Mouse (Mus musculus): Measurements from ENCODE around the gene Gm13199. TPM values are rescaled to one million over a fixed set of nuclear protein-coding genes. Genes with fewer than 3 reads are reported as not detected.

Gene Gm13199
- polyA plus RNA-seq, 1 experiment = not detected

DNA sequence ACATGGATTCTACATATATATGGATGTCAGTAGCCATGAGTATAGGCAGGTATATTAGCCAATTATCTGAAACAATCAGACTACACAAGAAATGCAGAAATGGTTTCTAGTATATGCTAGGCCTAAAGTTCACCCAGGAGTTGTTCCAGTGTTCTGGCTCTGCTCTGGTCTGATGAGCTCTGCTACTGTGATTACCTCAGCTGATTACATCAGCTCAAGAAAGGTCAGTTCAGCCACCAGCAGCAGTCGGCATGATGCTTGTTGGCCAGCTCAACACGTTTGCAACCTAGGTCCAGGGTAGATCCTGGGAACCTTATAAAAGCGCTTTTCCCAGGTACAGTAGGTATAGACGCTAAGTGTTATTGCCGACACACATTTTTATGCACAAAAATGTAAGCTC lies 7.0 kb upstream of the Gm13199 start:
- Histone ChIP-seq H3K4me1 (no peaks in the 10 kb centered on the region), H3K27me3 (replicated peaks) (no peaks in the 10 kb centered on the region), H3K4me3 (replicated peaks) (no peak overlapping the region), H3K9me3 (no peaks in the 10 kb centered on the region), H3K36me3 (replicated peaks; ENCODE audit: low read length) (peaks cover 89% of the 10 kb centered on the region)
- no peak for TF ChIP-seq GATA1 (IDR thresholded peaks at IDR 0.05; ENCODE audit: borderline replicate concordance, low read length)
- TF ChIP-seq FLI1 (IDR thresholded peaks at IDR 0.05; ENCODE audit: low read length) = no peak

DNA sequence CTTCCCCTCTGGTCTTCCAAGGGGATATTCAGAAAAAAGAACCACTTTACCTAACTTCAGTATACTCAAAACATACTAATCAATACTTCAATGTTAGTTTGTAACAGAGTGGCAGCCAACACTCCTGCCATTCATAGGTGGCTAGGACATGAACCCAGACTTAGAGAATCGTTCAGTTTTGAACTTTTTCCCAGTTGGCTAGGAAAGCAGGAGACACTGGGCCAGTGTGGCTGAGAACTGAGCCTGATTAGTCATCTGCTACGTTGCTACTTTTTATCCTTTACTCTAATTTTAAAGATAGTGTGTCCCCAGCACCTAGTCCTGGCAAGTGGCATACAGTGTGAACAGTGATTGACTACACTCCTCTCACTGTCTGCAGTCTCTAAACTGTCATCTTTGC lies 4.9 kb upstream of the Gm13199 start:
- peaks cover 89% of the 10 kb centered on the region for H3K36me3 ChIP-seq (replicated peaks; ENCODE audit: low read length)
- H3K4me1 ChIP-seq = no peaks in the 10 kb centered on the region
- TF ChIP-seq FLI1 (IDR thresholded peaks at IDR 0.05; ENCODE audit: low read length) (no peak), GATA1 (IDR thresholded peaks at IDR 0.05; ENCODE audit: borderline replicate concordance, low read length) (no peak)
- H3K4me3 ChIP-seq (replicated peaks) = no peak overlapping the region
- H3K9me3 ChIP-seq = no peaks in the 10 kb centered on the region
- H3K27me3 ChIP-seq (replicated peaks) = no peaks in the 10 kb centered on the region

DNA sequence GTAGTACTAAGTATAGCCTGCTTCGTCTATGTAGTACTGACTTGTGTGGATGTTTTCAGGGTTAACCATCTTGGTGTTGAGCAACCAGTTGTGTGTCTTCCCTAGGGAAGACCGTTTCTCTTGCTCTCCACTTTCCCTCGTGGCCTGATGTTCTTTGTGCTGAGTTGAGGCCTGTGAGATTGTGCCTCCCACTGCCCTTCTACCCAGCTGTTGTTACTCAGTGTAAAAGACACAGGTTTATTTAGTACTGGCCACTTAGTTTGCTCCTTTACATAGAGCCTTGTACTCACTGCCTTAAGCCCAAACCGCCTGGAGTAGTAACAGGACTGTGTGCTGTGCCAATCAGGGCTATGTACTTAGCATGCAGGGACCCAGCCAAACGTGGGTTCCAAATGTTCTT lies 10.9 kb downstream of the Gm13199 start:
- no peaks in the 10 kb centered on the region for H3K27me3 ChIP-seq (replicated peaks)

DNA sequence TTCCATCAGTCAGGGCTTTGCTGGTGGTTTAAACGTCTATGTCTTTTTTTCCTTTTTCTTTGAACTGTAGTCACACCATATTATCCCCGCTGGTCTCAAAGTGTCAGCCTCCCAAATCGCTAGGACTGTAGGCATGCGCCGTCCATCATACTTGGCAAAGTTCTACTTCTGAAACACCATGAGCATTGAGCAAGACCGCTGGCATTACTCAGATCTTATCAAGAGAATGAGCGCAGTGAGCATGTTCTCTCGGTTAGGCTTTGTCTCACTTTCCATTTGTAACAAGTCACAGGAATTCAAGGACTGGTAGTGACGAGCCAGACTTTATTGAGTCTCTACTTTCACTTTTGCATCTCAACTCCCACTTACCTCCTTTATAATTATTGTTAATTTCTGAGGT lies 11.6 kb downstream of the Gm13199 start:
- no peak overlapping the region for H3K4me3 ChIP-seq (replicated peaks)
- peaks cover 70% of the 10 kb centered on the region for H3K4me1 ChIP-seq
- TF ChIP-seq FLI1 (IDR thresholded peaks at IDR 0.05; ENCODE audit: low read length) = no peak
- no peak for TF ChIP-seq GATA1 (IDR thresholded peaks at IDR 0.05; ENCODE audit: borderline replicate concordance, low read length)
- H3K9me3 ChIP-seq = no peaks in the 10 kb centered on the region
- no peaks in the 10 kb centered on the region for H3K27me3 ChIP-seq (replicated peaks)
- H3K36me3 ChIP-seq (replicated peaks; ENCODE audit: low read length) = peaks cover 75% of the 10 kb centered on the region

More for the DNA sequence above, 10.9 kb downstream of the Gm13199 start:
- H3K4me1 ChIP-seq = peaks cover 63% of the 10 kb centered on the region
- peaks cover 80% of the 10 kb centered on the region for H3K36me3 ChIP-seq (replicated peaks; ENCODE audit: low read length)
- no peak for TF ChIP-seq GATA1 (IDR thresholded peaks at IDR 0.05; ENCODE audit: borderline replicate concordance, low read length)
- TF ChIP-seq FLI1 (IDR thresholded peaks at IDR 0.05; ENCODE audit: low read length) = no peak
- H3K9me3 ChIP-seq = no peaks in the 10 kb centered on the region
- no peak overlapping the region for H3K4me3 ChIP-seq (replicated peaks)

DNA sequence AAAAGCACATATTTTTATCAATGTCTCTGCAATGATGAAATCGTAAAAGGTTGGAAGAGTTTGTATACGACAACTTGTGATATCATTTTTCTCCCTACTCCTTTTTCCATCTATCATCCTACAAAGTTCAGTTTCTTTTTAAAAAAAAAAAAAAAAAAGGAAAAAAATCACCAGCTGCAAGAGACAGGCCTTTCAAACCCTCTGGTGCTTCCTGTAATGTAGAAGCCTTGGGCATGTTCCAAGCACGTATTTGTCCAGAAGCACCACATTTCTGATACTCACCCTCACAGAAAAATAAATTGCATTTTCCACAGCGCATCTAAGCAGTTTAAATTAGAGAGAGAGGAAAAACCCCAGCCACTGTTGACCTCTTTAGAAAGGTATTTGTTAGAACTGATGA lies 16.9 kb downstream of the Gm13199 start:
- Histone ChIP-seq H3K27me3 (replicated peaks) (no peaks in the 10 kb centered on the region), H3K4me3 (replicated peaks) (peak overlapping the region; percentile 98), H3K4me1 (peaks cover 48% of the 10 kb centered on the region), H3K9me3 (no peaks in the 10 kb centered on the region), H3K36me3 (replicated peaks; ENCODE audit: low read length) (peaks cover 44% of the 10 kb centered on the region)
- TF ChIP-seq GATA1 (IDR thresholded peaks at IDR 0.05; ENCODE audit: borderline replicate concordance, low read length) (no peak), FLI1 (IDR thresholded peaks at IDR 0.05; ENCODE audit: low read length) (no peak)

DNA sequence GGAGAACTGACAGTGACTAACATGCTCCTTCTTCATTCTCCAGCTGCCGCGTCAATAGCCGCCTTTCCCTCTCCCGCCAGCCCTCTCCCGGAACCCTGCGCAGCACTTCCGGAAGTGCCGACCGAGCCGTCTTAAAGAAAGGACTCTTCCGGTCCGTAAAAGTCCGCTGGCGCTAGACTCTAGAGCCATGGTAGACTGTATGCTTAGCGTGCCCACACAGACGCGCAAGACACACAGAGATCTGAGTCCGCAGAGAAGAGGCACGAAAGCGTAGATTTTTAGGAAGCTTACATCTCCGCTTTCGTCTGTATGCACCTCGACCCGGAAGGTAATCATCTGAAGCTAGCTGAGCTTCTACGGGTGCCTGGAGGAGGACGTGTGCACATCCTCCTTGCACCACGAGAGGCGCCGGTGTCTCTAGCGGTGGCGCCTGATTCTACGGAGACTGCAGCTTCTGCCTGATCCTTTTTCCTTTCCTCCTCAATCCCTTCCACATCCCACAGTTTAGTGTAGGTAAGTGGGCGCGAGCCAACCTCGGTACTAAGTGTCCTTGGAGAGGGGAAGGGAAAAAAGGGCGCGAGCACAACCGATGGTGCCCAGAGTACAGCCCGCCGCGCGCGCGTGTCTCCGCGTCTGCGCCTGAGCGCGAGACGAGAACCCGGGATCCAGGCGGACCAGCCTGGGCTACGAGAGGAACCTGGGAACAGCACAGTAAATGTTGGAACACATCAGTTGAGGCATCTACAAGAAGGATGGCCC lies 17.7 kb downstream of the Gm13199 start, which contains the start of the genes Nudt5 and Cdc123:
Gene Nudt5 (plus strand): TSS at position 147 of the 759 bp plus-strand sequence.
Gene Cdc123 (minus strand): TSS at position 292 of the 759 bp plus-strand sequence.
- peaks cover 44% of the 10 kb centered on the region for H3K36me3 ChIP-seq (replicated peaks; ENCODE audit: low read length)
- no peaks in the 10 kb centered on the region for H3K9me3 ChIP-seq
- no peaks in the 10 kb centered on the region for H3K27me3 ChIP-seq (replicated peaks)
- no peak for TF ChIP-seq GATA1 (IDR thresholded peaks at IDR 0.05; ENCODE audit: borderline replicate concordance, low read length)
- peak; percentile 86; the same call in 1 of the 2 replicates for TF ChIP-seq FLI1 (IDR thresholded peaks at IDR 0.05; ENCODE audit: low read length)
- peak within 1 kb of the TSS; percentile 98 for H3K4me3 ChIP-seq (replicated peaks)
- H3K4me1 ChIP-seq = peaks cover 44% of the 10 kb centered on the region

DNA sequence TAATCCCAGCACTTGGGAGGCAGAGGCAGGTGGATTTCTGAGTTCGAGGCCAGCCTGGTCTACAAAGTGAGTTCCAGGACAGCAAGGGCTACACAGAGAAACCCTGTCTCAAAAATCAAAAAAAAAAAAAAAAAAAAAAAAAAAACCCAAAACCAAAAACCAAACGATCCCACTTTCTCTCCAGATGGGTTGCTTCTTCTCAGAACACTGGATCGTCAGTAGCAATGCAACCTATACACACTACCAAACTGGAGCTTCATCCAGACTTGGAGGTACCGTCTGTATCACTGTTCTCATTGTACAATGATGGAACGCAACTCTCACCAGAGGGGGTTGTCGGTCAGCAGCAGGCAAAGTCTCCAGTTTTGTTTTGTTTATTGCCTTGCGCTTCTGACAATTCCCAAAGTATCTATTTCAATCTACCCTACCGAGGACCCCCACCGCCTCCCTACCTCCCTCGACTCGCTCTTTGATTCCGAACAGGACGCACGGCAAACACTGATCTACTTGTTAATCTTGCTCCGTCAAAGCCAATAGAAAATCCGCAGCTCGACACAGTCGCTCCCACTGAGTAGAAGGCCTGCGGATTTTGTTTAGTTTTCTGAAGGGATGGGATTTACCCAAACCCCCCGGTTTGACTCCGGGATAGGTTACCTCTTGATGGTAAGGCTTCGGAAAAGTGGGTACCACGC lies 18.4 kb downstream of the Gm13199 start:
- H3K4me3 ChIP-seq (replicated peaks) = peak overlapping the region; percentile 98
- H3K9me3 ChIP-seq = no peaks in the 10 kb centered on the region
- H3K36me3 ChIP-seq (replicated peaks; ENCODE audit: low read length) = peaks cover 45% of the 10 kb centered on the region
- peaks cover 39% of the 10 kb centered on the region for H3K4me1 ChIP-seq
- TF ChIP-seq GATA1 (IDR thresholded peaks at IDR 0.05; ENCODE audit: borderline replicate concordance, low read length) = no peak
- no peak for TF ChIP-seq FLI1 (IDR thresholded peaks at IDR 0.05; ENCODE audit: low read length)
- H3K27me3 ChIP-seq (replicated peaks) = no peaks in the 10 kb centered on the region

DNA sequence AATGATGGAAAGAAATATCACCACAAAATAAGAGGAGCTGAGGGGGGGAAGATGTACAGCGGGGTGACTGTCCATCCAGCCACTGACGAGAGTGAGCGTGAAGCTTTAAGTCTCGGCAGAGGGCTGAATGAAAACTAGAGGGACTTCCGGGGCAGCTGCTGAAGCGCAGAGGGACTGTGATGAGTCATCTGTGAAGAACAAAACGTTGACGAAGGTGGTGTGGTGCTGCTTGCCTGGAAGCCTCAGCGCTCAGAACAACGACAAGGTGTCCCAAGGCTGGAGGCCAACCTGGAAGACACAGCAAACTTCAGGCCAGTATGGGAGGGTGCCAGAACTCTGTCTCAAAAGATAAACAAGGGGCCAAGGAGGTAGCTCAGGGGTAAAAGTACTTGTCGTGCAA lies 21.9 kb downstream of the Gm13199 start:
- peaks cover 65% of the 10 kb centered on the region for H3K36me3 ChIP-seq (replicated peaks; ENCODE audit: low read length)

DNA sequence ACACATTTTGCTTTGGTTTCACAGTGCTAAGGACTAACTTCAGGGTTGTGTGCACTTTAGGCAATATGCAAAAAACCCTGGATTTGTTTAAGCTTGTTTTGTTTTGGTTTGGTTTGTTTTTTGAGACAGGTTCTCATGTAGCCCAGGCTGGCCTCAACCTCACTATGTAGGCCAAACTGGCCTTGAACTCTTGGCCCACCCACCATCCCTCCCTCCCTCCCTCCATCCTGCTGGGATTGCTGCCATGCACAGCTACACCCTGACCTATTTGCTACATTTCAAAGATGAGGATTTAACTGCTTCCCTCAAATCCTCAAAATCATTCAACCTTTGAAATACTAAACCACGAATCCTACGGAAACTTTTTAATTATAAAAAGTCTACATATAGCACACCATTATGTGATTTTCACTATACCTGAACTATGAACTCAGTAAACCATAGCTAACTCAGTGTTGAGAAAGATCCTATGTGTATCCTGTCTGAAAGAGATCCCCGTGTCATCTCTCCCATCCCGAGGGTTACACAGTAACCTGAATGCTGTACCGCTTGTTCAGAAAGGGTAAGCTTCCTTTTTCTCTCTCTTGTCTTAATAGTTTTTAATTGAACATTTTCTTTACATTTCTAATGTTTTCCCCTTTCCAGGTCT lies 37.3 kb downstream of the Gm13199 start:
- TF ChIP-seq GATA1 (IDR thresholded peaks at IDR 0.05; ENCODE audit: borderline replicate concordance, low read length) (no peak), FLI1 (IDR thresholded peaks at IDR 0.05; ENCODE audit: low read length) (no peak)
- H3K36me3 ChIP-seq (replicated peaks; ENCODE audit: low read length) = peaks cover 65% of the 10 kb centered on the region
- no peaks in the 10 kb centered on the region for H3K9me3 ChIP-seq
- H3K27me3 ChIP-seq (replicated peaks) = no peaks in the 10 kb centered on the region
- no peak overlapping the region for H3K4me3 ChIP-seq (replicated peaks)
- peaks cover 19% of the 10 kb centered on the region for H3K4me1 ChIP-seq

More for the DNA sequence above, 21.9 kb downstream of the Gm13199 start:
- TF ChIP-seq FLI1 (IDR thresholded peaks at IDR 0.05; ENCODE audit: low read length) (no peak), GATA1 (IDR thresholded peaks at IDR 0.05; ENCODE audit: borderline replicate concordance, low read length) (no peak)
- Histone ChIP-seq H3K4me3 (replicated peaks) (no peak overlapping the region), H3K27me3 (replicated peaks) (no peaks in the 10 kb centered on the region), H3K4me1 (peaks cover 21% of the 10 kb centered on the region), H3K9me3 (no peaks in the 10 kb centered on the region)

Measured in megakaryocyte, embryonic 14.5 days (primary cell).